Mouse (Mus musculus): ENCODE data around the gene Kcnk5. TPM values are rescaled to one million over a fixed set of nuclear protein-coding genes. Genes with fewer than 3 reads are reported as not detected.

Kcnk5 gene
- polyA plus RNA-seq, 1 experiment from 2014 or later, result 5.1 TPM

- H3K4me1 ChIP-seq (ENCODE audit: control insufficient read depth, low read depth, low read length), result no peaks in the 10 kb centered on the region; the same call in none of the 2 replicates
- no peaks in the 10 kb centered on the region for H3K9me3 ChIP-seq (replicated peaks; ENCODE audit: control insufficient read depth, low read length)
- 18% methylated on average over 5 of the region's 5 CpGs for WGBS (ENCODE audit: insufficient replicate concordance)
- H3K4me3 ChIP-seq (ENCODE audit: low read depth, low read length), result no peak overlapping the region
- no peak overlapping the region for H3K9ac ChIP-seq (ENCODE audit: low read depth, low read length)
- H3K36me3 ChIP-seq (ENCODE audit: control insufficient read depth, insufficient read depth), result no peaks in the 10 kb centered on the region
- no peak overlapping the region for H3K27ac ChIP-seq (ENCODE audit: low read length)
- H3K4me2 ChIP-seq (ENCODE audit: low read depth, low read length), result no peak overlapping the region
- no peak for ATAC-seq (ENCODE audit: low read depth)
- H3K27me3 ChIP-seq (ENCODE audit: control insufficient read depth, insufficient read depth, low read depth, low read length), result no peaks in the 10 kb centered on the region
Observed at GRCm38 (mm10) chr14:20223253-20223652, 41.6 kb upstream of the Kcnk5 start.

GRCm38 (mm10) chr14:20221083-20221482, 39.5 kb upstream of the Kcnk5 start:
- no peak for ATAC-seq (ENCODE audit: low read depth)
- Histone ChIP-seq H3K4me1 (ENCODE audit: control insufficient read depth, low read depth, low read length) (no peaks in the 10 kb centered on the region; the same call in 1 of the 2 replicates), H3K4me3 (ENCODE audit: low read depth, low read length) (no peak overlapping the region), H3K4me2 (ENCODE audit: low read depth, low read length) (no peak overlapping the region), H3K9me3 (replicated peaks; ENCODE audit: control insufficient read depth, low read length) (no peaks in the 10 kb centered on the region), H3K36me3 (ENCODE audit: control insufficient read depth, insufficient read depth) (no peaks in the 10 kb centered on the region), H3K9ac (ENCODE audit: low read depth, low read length) (no peak overlapping the region), H3K27me3 (ENCODE audit: control insufficient read depth, insufficient read depth, low read depth, low read length) (no peaks in the 10 kb centered on the region), H3K27ac (ENCODE audit: low read length) (no peak overlapping the region)
- WGBS (ENCODE audit: insufficient replicate concordance), result 66% methylated on average over 7 of the region's 7 CpGs

GRCm38 (mm10) chr14:20219849-20220248, 38.2 kb upstream of the Kcnk5 start:
- H3K27me3 ChIP-seq (ENCODE audit: control insufficient read depth, insufficient read depth, low read depth, low read length), result no peaks in the 10 kb centered on the region
- WGBS (ENCODE audit: insufficient replicate concordance), result 55% methylated on average over 1 of the region's 1 CpGs
- H3K4me1 ChIP-seq (ENCODE audit: control insufficient read depth, low read depth, low read length), result no peaks in the 10 kb centered on the region; the same call in 1 of the 2 replicates
- H3K27ac ChIP-seq (ENCODE audit: low read length), result no peak overlapping the region
- no peak overlapping the region for H3K4me2 ChIP-seq (ENCODE audit: low read depth, low read length)
- H3K9me3 ChIP-seq (replicated peaks; ENCODE audit: control insufficient read depth, low read length), result no peaks in the 10 kb centered on the region
- H3K9ac ChIP-seq (ENCODE audit: low read depth, low read length), result no peak overlapping the region
- ATAC-seq (ENCODE audit: low read depth), result no peak
- no peaks in the 10 kb centered on the region for H3K36me3 ChIP-seq (ENCODE audit: control insufficient read depth, insufficient read depth)
- H3K4me3 ChIP-seq (ENCODE audit: low read depth, low read length), result no peak overlapping the region

GRCm38 (mm10) chr14:20217299-20217864, 35.8 kb upstream of the Kcnk5 start:
- Histone ChIP-seq H3K9ac (ENCODE audit: low read depth, low read length) (no peak overlapping the region), H3K4me2 (ENCODE audit: low read depth, low read length) (no peak overlapping the region), H3K36me3 (ENCODE audit: control insufficient read depth, insufficient read depth) (no peaks in the 10 kb centered on the region), H3K4me1 (ENCODE audit: control insufficient read depth, low read depth, low read length) (peaks cover 2% of the 10 kb centered on the region; the same call in 1 of the 2 replicates), H3K4me3 (ENCODE audit: low read depth, low read length) (no peak overlapping the region), H3K9me3 (replicated peaks; ENCODE audit: control insufficient read depth, low read length) (no peaks in the 10 kb centered on the region), H3K27me3 (ENCODE audit: control insufficient read depth, insufficient read depth, low read depth, low read length) (no peaks in the 10 kb centered on the region), H3K27ac (ENCODE audit: low read length) (no peak overlapping the region)
- WGBS (ENCODE audit: insufficient replicate concordance), result 28% methylated on average over 3 of the region's 3 CpGs
- no peak for ATAC-seq (ENCODE audit: low read depth)

- no peak for ATAC-seq (ENCODE audit: low read depth)
- Histone ChIP-seq H3K4me2 (ENCODE audit: low read depth, low read length) (no peak overlapping the region), H3K9me3 (replicated peaks; ENCODE audit: control insufficient read depth, low read length) (no peaks in the 10 kb centered on the region), H3K4me3 (ENCODE audit: low read depth, low read length) (no peak overlapping the region), H3K9ac (ENCODE audit: low read depth, low read length) (no peak overlapping the region), H3K27me3 (ENCODE audit: control insufficient read depth, insufficient read depth, low read depth, low read length) (no peaks in the 10 kb centered on the region), H3K36me3 (ENCODE audit: control insufficient read depth, insufficient read depth) (no peaks in the 10 kb centered on the region), H3K4me1 (ENCODE audit: control insufficient read depth, low read depth, low read length) (peaks cover 2% of the 10 kb centered on the region; the same call in 1 of the 2 replicates), H3K27ac (ENCODE audit: low read length) (no peak overlapping the region)
- WGBS (ENCODE audit: insufficient replicate concordance), result 65% methylated on average over 7 of the region's 7 CpGs
Observed at GRCm38 (mm10) chr14:20216561-20217298, 35.1 kb upstream of the Kcnk5 start.

- Histone ChIP-seq H3K27ac (ENCODE audit: low read length) (no peak overlapping the region), H3K27me3 (ENCODE audit: control insufficient read depth, insufficient read depth, low read depth, low read length) (no peaks in the 10 kb centered on the region), H3K4me1 (ENCODE audit: control insufficient read depth, low read depth, low read length) (peaks cover 2% of the 10 kb centered on the region; the same call in 1 of the 2 replicates), H3K36me3 (ENCODE audit: control insufficient read depth, insufficient read depth) (no peaks in the 10 kb centered on the region), H3K9ac (ENCODE audit: low read depth, low read length) (no peak overlapping the region), H3K9me3 (replicated peaks; ENCODE audit: control insufficient read depth, low read length) (no peaks in the 10 kb centered on the region), H3K4me2 (ENCODE audit: low read depth, low read length) (no peak overlapping the region), H3K4me3 (ENCODE audit: low read depth, low read length) (no peak overlapping the region)
- ATAC-seq (ENCODE audit: low read depth), result no peak
- WGBS (ENCODE audit: insufficient replicate concordance), result 6% methylated on average over 5 of the region's 5 CpGs
Observed at GRCm38 (mm10) chr14:20215826-20216225, 34.2 kb upstream of the Kcnk5 start.

- Histone ChIP-seq H3K4me3 (ENCODE audit: low read depth, low read length) (no peak overlapping the region), H3K27ac (ENCODE audit: low read length) (no peak overlapping the region), H3K4me1 (ENCODE audit: control insufficient read depth, low read depth, low read length) (peaks cover 5% of the 10 kb centered on the region; the same call in 1 of the 2 replicates), H3K4me2 (ENCODE audit: low read depth, low read length) (no peak overlapping the region), H3K36me3 (ENCODE audit: control insufficient read depth, insufficient read depth) (no peaks in the 10 kb centered on the region), H3K9ac (ENCODE audit: low read depth, low read length) (no peak overlapping the region), H3K9me3 (replicated peaks; ENCODE audit: control insufficient read depth, low read length) (no peaks in the 10 kb centered on the region), H3K27me3 (ENCODE audit: control insufficient read depth, insufficient read depth, low read depth, low read length) (no peaks in the 10 kb centered on the region)
- ATAC-seq (ENCODE audit: low read depth), result 0 out of 2 replicates have a peak, but pooled peaks have one; percentile 41
- 65% methylated on average over 7 of the region's 7 CpGs for WGBS (ENCODE audit: insufficient replicate concordance)
Observed at GRCm38 (mm10) chr14:20214125-20214524, 32.5 kb upstream of the Kcnk5 start.

- WGBS (ENCODE audit: insufficient replicate concordance), result 50% methylated on average over 9 of the region's 9 CpGs
- no peak overlapping the region for H3K4me2 ChIP-seq (ENCODE audit: low read depth, low read length)
- H3K27ac ChIP-seq (ENCODE audit: low read length), result no peak overlapping the region
- H3K9me3 ChIP-seq (replicated peaks; ENCODE audit: control insufficient read depth, low read length), result no peaks in the 10 kb centered on the region
- H3K9ac ChIP-seq (ENCODE audit: low read depth, low read length), result no peak overlapping the region
- no peak overlapping the region for H3K4me3 ChIP-seq (ENCODE audit: low read depth, low read length)
- no peaks in the 10 kb centered on the region for H3K36me3 ChIP-seq (ENCODE audit: control insufficient read depth, insufficient read depth)
- peaks cover 11% of the 10 kb centered on the region for H3K4me1 ChIP-seq (ENCODE audit: control insufficient read depth, low read depth, low read length)
- H3K27me3 ChIP-seq (ENCODE audit: control insufficient read depth, insufficient read depth, low read depth, low read length), result no peaks in the 10 kb centered on the region
- ATAC-seq (ENCODE audit: low read depth), result no peak
Observed at GRCm38 (mm10) chr14:20211754-20212601, 30.4 kb upstream of the Kcnk5 start.
